Mouse (Mus musculus) heart, embryonic 13.5 days (tissue): ENCODE results near the gene Smyd3. TPM values are rescaled to one million over a fixed set of nuclear protein-coding genes. Genes with fewer than 3 reads are reported as not detected.
A peak's percentile ranks its signal among the peaks of the same experiment; 100 is the strongest.

Experiments used
- ATAC-seq: fragments of 200-750 bp; cut with Nextera tagmentation; 2 replicates; pipeline ENCODE4 v1.8.0; 2017; ENCODE audit warnings: moderate TSS enrichment; ENCODE audit not compliant: insufficient number of reproducible peaks, low FRiP score, low TSS enrichment; ENCODE audit errors: extremely low read depth
- H3K27ac ChIP-seq: fragments of 300-500 bp; sonication (generic); replicated peaks from 2 replicates; pipeline ENCODE4 v1.5.1; 2015; ENCODE audit warnings: moderate library complexity, mild to moderate bottlenecking, inconsistent platforms
- H3K27me3 ChIP-seq: fragments of 300-500 bp; sonication (generic); replicated peaks from 2 replicates; pipeline ENCODE4 v1.6.1; 2015; ENCODE audit warnings: mild to moderate bottlenecking, inconsistent platforms
- H3K36me3 ChIP-seq: fragments of 300-500 bp; sonication (generic); 2 replicates; pipeline ENCODE4 v1.6.1; 2015; ENCODE audit warnings: mild to moderate bottlenecking, inconsistent platforms
- H3K4me1 ChIP-seq: fragments of 300-500 bp; sonication (generic); 2 replicates; pipeline ENCODE4 v1.6.1; 2015; ENCODE audit warnings: inconsistent platforms
- H3K4me2 ChIP-seq: fragments of 300-500 bp; sonication (generic); 2 replicates; pipeline ENCODE4 v1.6.1; 2015; ENCODE audit warnings: inconsistent platforms, mild to moderate bottlenecking, moderate library complexity
- H3K4me3 ChIP-seq: fragments of 300-500 bp; sonication (generic); 2 replicates; pipeline ENCODE4 v1.5.1; 2015; ENCODE audit warnings: moderate library complexity, mild to moderate bottlenecking, inconsistent platforms
- H3K9ac ChIP-seq: fragments of 300-500 bp; sonication (generic); 2 replicates; pipeline ENCODE4 v1.6.1; 2015; ENCODE audit warnings: inconsistent platforms, mild to moderate bottlenecking, moderate library complexity
- H3K9me3 ChIP-seq: fragments of 300-500 bp; sonication (generic); 2 replicates; pipeline ENCODE4 v1.6.1; 2016; ENCODE audit warnings: inconsistent platforms
- WGBS: fragments of 180-500 bp; shearing (Covaris S2); methylation state at CpG from one replicate; pipeline ENCODE4 v1.1.7; 2015; ENCODE audit warnings: mixed read lengths; 5-methylcytosine and 5-hydroxymethylcytosine counted together
- polyA plus RNA-seq: library from polyadenylated mRNA; unstranded; fragments of >200 nt; fragmentation: Nextera tagmentation; extraction: Ambion mirVana; gene quantifications from 2 replicates; pipeline ENCODE4 v1.2.1, GENCODE M21; 2015

The Smyd3 gene
- polyA plus RNA-seq, 1 experiment from 2014 or later = 9.6 TPM

DNA sequence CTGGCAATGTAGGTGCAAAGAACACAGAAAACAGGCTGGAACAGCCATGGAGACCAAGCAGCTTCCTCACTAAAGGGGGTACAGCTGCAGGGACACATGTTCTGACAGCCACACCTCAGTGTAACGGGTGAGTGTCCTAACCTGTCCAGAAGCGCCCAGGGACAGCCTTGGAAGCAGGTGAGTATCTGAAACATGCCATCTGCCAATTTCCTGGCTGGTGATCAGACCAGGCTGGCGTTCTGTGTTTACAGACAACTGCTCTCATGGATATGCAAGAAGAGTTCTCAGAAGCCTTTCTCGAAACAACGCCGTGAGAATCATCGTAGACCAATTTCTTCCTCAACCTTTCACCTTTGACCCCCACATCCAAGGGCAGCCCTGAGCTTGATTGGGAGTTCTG, 444.0 kb downstream of the Smyd3 start:
- H3K4me2 ChIP-seq = no peak overlapping the region
- no peaks in the 10 kb centered on the region for H3K9me3 ChIP-seq
- no peak for ATAC-seq
- no peaks in the 10 kb centered on the region for H3K36me3 ChIP-seq
- no peaks in the 10 kb centered on the region for H3K27me3 ChIP-seq
- H3K4me3 ChIP-seq = no peak overlapping the region
- WGBS = 87% methylated on average over 7 of the region's 7 CpGs
- no peak overlapping the region for H3K9ac ChIP-seq
- H3K27ac ChIP-seq = no peak overlapping the region
- peaks cover 10% of the 10 kb centered on the region for H3K4me1 ChIP-seq

DNA sequence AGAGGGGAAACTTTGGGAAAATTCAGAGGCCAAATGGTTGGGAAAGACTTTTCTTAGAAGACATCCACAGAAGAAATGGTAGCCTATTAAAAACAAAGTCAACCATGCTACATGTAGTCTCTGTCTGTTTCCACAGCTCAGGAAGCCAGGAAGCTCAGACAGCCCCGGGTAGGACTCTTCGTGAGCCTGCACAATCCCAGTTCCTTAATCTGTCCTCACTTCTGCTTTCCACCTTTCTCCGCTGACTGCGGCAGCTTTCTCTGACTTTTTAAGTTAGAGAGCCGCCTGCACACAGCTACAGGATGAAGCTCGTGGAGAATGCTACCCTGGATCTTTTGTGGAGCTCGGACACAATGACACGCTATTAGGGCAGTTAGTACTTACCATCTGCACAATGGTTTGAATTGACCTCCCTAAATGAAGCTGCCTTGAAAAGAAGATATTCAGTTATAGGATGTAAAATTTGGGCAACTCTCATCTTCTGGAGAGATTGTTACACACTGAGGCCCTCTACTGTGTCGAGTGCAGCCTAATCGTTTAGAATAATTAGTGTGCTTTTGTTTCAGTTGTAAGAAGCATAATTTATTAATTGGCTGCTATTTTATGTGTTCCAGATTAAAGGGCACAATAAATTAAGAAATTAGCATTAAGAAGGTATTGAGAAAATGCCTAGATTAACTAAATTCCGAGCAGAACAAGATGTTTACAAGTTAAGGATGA, 444.7 kb downstream of the Smyd3 start:
- Histone ChIP-seq H3K27ac (0 out of 2 replicates have a peak overlapping the region, but pooled peaks have one; percentile 9), H3K27me3 (no peaks in the 10 kb centered on the region), H3K36me3 (no peaks in the 10 kb centered on the region), H3K9me3 (no peaks in the 10 kb centered on the region), H3K9ac (no peak overlapping the region), H3K4me3 (no peak overlapping the region), H3K4me1 (peaks cover 10% of the 10 kb centered on the region), H3K4me2 (no peak overlapping the region)
- no peak for ATAC-seq
- 61% methylated on average over 11 of the region's 11 CpGs for WGBS

DNA sequence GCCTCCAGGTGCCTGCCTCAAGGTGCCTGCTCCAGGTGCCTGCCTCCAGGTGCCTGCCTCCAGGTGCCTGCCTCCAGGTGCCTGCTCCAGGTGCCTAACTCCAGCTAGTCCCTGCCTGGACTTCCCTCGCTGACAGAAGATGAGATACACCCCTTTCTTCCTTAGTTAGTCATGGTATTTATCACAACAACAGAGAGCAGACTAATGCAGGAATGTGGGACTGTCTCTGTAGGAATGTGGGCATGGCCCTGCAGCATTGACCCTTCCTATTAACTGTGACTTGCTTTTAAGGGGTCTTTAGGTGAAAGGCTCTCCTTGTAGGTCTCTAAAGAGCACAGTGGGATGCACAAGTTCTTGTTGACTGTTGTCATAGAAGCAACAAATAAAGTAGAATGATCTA, 445.4 kb downstream of the Smyd3 start:
- Histone ChIP-seq H3K27me3 (no peaks in the 10 kb centered on the region), H3K9ac (no peak overlapping the region), H3K27ac (no peak overlapping the region), H3K9me3 (no peaks in the 10 kb centered on the region), H3K4me2 (no peak overlapping the region), H3K36me3 (no peaks in the 10 kb centered on the region), H3K4me3 (no peak overlapping the region), H3K4me1 (peaks cover 10% of the 10 kb centered on the region)
- WGBS = 19% methylated on average over 1 of the region's 1 CpGs
- ATAC-seq = no peak

DNA sequence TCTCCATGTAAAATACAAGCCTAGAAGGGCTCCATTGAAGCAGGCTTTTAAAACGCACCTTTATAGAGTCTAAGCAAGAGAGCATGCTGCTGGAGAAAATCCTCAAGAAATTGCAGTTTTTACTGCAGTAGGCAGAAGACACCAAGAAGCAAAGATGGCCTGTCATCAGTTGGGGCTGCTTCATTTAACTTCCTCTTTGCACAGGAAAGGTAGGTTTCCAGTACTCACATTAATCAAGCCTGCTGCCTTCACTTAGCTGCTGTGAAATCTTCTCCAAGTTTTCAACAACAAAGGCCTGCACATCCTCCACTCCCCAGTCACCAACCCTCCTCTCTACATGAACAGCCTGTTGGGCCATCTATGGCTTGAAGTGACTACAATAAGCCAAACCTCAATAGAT, 448.9 kb downstream of the Smyd3 start:
- no peak overlapping the region for H3K4me2 ChIP-seq
- 79% methylated on average over 1 of the region's 1 CpGs for WGBS
- no peak overlapping the region for H3K4me3 ChIP-seq
- no peaks in the 10 kb centered on the region for H3K36me3 ChIP-seq
- ATAC-seq = no peak
- no peaks in the 10 kb centered on the region for H3K9me3 ChIP-seq
- H3K27me3 ChIP-seq = no peaks in the 10 kb centered on the region
- no peak overlapping the region for H3K9ac ChIP-seq
- H3K27ac ChIP-seq = no peak overlapping the region
- peaks cover 22% of the 10 kb centered on the region for H3K4me1 ChIP-seq

DNA sequence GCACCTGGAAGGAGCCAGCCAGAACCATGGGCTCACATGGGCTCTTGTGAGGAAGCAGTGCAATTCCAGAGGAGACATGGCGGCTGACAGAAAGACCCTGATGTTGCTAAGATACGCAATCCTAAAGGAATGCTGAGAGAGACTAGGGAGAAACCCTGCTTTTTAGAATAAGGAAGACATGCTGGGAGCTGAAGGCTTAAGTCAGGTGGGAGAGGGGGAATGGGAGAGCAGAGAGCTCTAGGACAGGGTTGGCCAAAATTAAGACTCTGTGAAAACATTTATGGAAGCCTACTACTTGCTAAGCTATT, 452.6 kb downstream of the Smyd3 start:
- no peaks in the 10 kb centered on the region for H3K27me3 ChIP-seq
- WGBS = 83% methylated on average over 2 of the region's 2 CpGs

DNA sequence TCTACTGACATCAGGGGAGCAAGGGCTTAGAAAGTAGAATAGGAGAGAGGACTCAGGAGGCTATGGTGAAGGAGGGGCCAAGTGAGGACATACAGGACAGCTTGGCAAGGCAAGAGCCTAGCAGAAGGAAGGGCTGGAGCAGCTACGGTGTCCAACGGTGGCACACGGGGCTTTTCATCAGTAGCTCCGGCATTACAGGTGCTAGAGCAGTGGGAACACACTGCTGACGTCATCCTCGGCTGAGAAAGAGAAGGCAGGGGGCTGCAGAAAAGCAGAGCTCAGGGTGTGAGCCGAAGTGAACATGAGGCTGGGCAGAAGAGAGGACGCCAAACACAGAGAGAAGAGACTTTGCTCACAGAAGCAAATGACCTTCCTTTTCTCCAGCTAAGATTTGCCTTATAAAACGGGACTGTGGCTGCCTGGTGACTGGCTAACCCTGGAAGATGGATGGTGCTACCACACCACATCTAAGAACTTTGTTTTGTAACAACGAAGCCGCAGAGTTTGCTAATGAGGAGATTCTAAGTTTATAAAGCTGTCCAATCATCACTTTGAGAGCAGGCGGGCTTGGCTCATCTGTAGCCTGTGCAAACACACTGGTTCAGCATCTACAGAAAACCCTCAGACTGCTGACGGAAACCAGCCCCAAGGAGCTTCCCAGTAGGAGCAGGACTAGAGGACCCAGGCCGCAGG, 453.1 kb downstream of the Smyd3 start:
- no peak overlapping the region for H3K4me3 ChIP-seq
- H3K27ac ChIP-seq = 0 out of 2 replicates have a peak overlapping the region, but pooled peaks have one; percentile 4
- WGBS = 75% methylated on average over 14 of the region's 14 CpGs
- ATAC-seq = no peak
- H3K4me2 ChIP-seq = no peak overlapping the region
- H3K9ac ChIP-seq = no peak overlapping the region
- no peaks in the 10 kb centered on the region for H3K36me3 ChIP-seq
- H3K27me3 ChIP-seq = no peaks in the 10 kb centered on the region
- peaks cover 49% of the 10 kb centered on the region for H3K4me1 ChIP-seq
- no peaks in the 10 kb centered on the region for H3K9me3 ChIP-seq

More for the DNA sequence above, 452.6 kb downstream of the Smyd3 start:
- Histone ChIP-seq H3K4me3 (no peak overlapping the region), H3K4me1 (peaks cover 44% of the 10 kb centered on the region), H3K4me2 (no peak overlapping the region), H3K27ac (no peak overlapping the region), H3K9ac (no peak overlapping the region), H3K36me3 (no peaks in the 10 kb centered on the region), H3K9me3 (no peaks in the 10 kb centered on the region)
- ATAC-seq = no peak

DNA sequence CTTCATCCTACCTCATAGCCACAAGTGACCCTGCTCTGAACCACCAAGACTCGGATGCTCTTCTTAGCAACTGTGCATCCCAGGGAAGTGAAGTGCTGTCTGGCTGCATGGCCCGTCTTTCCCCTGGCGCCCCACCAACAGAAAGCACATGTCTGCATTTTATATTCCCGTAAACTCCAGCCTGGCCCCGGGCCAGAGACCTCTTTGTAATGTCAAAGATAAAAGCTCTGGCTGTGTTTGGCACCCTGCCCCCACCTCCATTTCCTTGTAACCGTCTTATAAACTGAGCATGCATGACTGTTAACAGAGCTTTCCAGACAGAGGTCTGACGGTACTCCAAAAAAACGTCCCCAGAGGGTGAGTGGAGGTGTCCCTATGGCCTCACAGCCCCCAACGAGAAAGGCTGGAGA, 456.1 kb downstream of the Smyd3 start:
- Histone ChIP-seq H3K27me3 (no peaks in the 10 kb centered on the region), H3K4me2 (peak overlapping the region; percentile 40), H3K9ac (peak overlapping the region; percentile 47), H3K4me3 (0 out of 2 replicates have a peak overlapping the region, but pooled peaks have one; percentile 0), H3K4me1 (peaks cover 64% of the 10 kb centered on the region), H3K27ac (peak overlapping the region; percentile 92), H3K36me3 (no peaks in the 10 kb centered on the region), H3K9me3 (no peaks in the 10 kb centered on the region)
- peak; percentile 64 for ATAC-seq
- 4% methylated on average over 9 of the region's 9 CpGs for WGBS

DNA sequence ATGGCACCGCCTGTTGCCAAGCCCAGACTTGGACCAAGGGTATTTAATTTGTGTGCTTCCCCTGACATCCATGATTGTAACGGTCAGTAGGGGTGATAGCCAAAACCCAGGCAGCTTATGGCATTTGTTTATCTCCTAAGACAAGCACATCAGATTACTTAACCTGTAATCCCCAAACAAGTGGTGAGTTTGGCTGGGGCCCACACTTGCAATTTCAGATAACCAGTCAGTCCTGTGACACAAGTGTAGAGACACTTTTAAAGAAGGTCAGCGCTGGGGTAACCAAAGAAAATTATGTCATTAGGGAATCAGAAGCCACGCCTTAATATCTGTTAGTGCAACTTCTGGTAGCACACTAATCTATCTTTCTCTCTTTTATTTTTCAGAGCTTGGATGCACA, 456.8 kb downstream of the Smyd3 start:
- Histone ChIP-seq H3K27me3 (no peaks in the 10 kb centered on the region), H3K9ac (no peak overlapping the region), H3K27ac (peak overlapping the region; percentile 92), H3K4me1 (peaks cover 64% of the 10 kb centered on the region), H3K4me3 (no peak overlapping the region), H3K36me3 (no peaks in the 10 kb centered on the region), H3K9me3 (no peaks in the 10 kb centered on the region), H3K4me2 (peak overlapping the region; percentile 40; the same call in 1 of the 2 replicates)
- no peak for ATAC-seq
- 43% methylated on average over 4 of the region's 4 CpGs for WGBS

DNA sequence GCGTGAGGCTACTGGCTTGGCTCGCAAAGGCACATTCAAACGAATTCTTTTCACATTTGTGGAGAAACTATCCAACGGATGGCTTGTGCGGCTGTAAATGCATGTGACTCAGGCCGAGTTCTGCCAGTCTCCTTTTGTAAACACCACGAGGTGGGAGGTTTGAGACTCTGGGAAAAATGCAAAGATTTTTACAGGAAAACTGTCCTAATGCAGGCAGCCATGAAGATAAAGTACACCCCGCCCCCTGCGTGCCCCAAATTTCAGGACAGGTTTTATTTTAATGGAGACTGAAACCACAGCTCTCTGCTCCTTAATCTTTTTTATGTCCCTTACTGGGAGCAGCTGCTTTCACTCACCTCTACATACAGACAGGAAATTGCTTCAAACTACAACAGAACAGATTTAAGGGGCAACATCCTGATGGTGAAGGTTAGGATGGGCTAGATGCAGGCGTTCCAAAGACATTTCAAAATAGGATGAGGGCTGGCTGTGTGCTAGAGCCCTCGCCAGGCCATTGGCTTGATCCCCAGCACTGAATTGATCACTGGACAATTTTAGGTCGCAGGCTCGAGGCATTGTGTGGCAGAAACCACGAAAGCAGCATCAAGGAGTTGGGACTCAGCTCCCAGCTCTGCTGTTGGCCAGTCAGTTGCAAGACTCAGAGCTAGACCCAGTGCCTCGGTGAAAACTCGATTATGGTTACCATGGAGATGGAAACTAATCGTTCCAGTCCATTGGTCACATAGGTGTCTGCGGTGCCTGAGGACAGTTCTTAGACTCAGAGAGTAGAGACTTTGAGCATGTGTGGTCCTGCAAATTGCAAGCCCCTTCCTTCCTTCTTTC, 457.5 kb downstream of the Smyd3 start:
- Histone ChIP-seq H3K27ac (peak overlapping the region; percentile 92), H3K9me3 (no peaks in the 10 kb centered on the region), H3K27me3 (no peaks in the 10 kb centered on the region), H3K36me3 (no peaks in the 10 kb centered on the region), H3K4me3 (no peak overlapping the region), H3K9ac (no peak overlapping the region), H3K4me2 (no peak overlapping the region), H3K4me1 (peaks cover 66% of the 10 kb centered on the region)
- ATAC-seq = no peak
- 56% methylated on average over 18 of the region's 18 CpGs for WGBS

DNA sequence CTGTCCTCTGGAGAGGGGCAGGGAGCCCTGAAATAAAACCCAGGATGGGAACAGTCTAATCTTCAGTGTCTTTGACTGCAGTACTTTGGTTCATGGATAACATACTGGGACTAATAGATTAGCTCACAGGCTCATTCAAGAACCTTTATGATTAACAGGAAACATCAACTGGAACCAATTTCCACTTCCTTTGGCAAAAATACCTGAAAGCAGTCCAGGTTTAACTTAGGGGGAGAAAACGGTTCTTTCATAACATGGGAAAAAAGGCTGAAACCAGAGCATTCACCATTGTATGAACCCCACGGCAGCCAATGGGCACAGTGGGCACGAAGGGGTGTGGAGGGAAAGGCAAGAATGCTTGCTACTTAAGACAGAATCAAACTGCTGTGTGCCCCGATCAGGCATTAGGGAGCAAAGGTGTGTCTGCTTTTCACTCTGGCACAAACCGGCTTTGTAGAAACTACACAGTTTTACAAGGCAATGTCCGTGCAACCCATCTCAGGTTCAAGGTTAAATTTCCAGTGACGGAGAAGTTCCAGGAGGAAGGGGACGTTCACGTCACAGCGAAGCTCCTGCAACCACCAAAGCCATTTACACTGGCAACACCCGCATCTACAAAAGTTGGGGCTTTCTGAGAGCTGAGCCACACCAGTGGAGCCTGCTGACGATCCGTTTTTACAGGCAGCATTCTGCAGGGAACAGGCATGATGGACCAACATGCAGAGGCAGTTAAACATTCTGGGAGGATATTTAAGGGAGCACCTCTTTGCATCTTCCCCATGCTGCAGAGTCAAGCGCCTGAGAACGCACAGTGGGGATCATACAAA, 458.3 kb downstream of the Smyd3 start:
- Histone ChIP-seq H3K4me1 (peaks cover 66% of the 10 kb centered on the region), H3K27me3 (no peaks in the 10 kb centered on the region), H3K36me3 (no peaks in the 10 kb centered on the region), H3K4me2 (no peak overlapping the region), H3K27ac (peak overlapping the region; percentile 92), H3K4me3 (no peak overlapping the region), H3K9me3 (no peaks in the 10 kb centered on the region), H3K9ac (no peak overlapping the region)
- ATAC-seq = no peak
- WGBS = 74% methylated on average over 15 of the region's 15 CpGs

DNA sequence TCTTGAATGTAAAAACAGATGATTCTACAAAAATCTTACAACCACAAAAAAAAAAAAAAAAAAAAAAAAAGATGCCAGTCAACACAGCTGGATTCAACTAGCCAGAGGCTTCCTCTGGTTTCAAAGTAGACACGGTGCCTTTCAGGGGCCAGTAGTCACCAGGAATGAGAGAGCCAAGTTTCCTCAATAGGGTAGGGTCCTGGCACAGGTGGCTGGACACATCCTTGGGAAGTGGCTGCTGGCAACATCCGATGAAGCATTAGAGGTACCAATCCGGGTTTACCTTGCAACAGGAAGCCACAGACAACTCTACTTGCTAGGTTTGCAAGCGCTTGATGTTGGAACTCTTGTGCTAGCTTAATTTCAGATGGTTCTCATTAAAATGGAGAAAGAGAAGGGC, 459.2 kb downstream of the Smyd3 start:
- WGBS = 79% methylated on average over 4 of the region's 4 CpGs
- Histone ChIP-seq H3K27me3 (no peaks in the 10 kb centered on the region), H3K9me3 (no peaks in the 10 kb centered on the region), H3K27ac (0 out of 2 replicates have a peak overlapping the region, but pooled peaks have one; percentile 92), H3K4me2 (no peak overlapping the region), H3K4me1 (peaks cover 69% of the 10 kb centered on the region), H3K36me3 (no peaks in the 10 kb centered on the region), H3K9ac (no peak overlapping the region), H3K4me3 (no peak overlapping the region)
- no peak for ATAC-seq
